Mouse (Mus musculus) embryo, embryonic 10 days (tissue): ENCODE measurements around the gene Sult2b1.
A peak's percentile ranks its signal among the peaks of the same experiment; 100 is the strongest.

ENCODE experiments used
- DNase-seq: peaks from one replicate; pipeline ENCODE4 v3.0.0-alpha.2; 2015; ENCODE audit warnings: low spot score

The Sult2b1 gene

GRCm38 (mm10) chr7:45800546-45801204 lies 16.2 kb upstream of the Sult2b1 start:
- peak; percentile 59 for DNase-seq

GRCm38 (mm10) chr7:45800001-45800400 lies 15.5 kb upstream of the Sult2b1 start:
- no peak for DNase-seq

GRCm38 (mm10) chr7:45798931-45799330 lies 14.5 kb upstream of the Sult2b1 start:
- no peak for DNase-seq

- DNase-seq: no peak
Measured at GRCm38 (mm10) chr7:45798511-45798836, 14.0 kb upstream of the Sult2b1 start.

GRCm38 (mm10) chr7:45797661-45798510 lies 13.4 kb upstream of the Sult2b1 start:
- DNase-seq: no peak

- no peak for DNase-seq
Measured at GRCm38 (mm10) chr7:45796950-45797349, 12.5 kb upstream of the Sult2b1 start.

- no peak for DNase-seq
Measured at GRCm38 (mm10) chr7:45794971-45795370, 10.5 kb upstream of the Sult2b1 start.

- DNase-seq: no peak
Measured at GRCm38 (mm10) chr7:45793969-45794585, 9.6 kb upstream of the Sult2b1 start.

GRCm38 (mm10) chr7:45793240-45793639 lies 8.8 kb upstream of the Sult2b1 start:
- DNase-seq: no peak

GRCm38 (mm10) chr7:45791756-45792490 lies 7.5 kb upstream of the Sult2b1 start:
- DNase-seq: no peak

- no peak for DNase-seq
Measured at GRCm38 (mm10) chr7:45790721-45791120, 6.3 kb upstream of the Sult2b1 start.

GRCm38 (mm10) chr7:45787642-45788041 lies 3.2 kb upstream of the Sult2b1 start:
- DNase-seq: no peak

- peak; percentile 89 for DNase-seq
Measured at GRCm38 (mm10) chr7:45786661-45787413, 2.4 kb upstream of the Sult2b1 start.

GRCm38 (mm10) chr7:45786136-45786578 lies 1.7 kb upstream of the Sult2b1 start:
- peak; percentile 95 for DNase-seq

GRCm38 (mm10) chr7:45785388-45786135 lies 1.1 kb upstream of the Sult2b1 start:
- peak; percentile 48 for DNase-seq

GRCm38 (mm10) chr7:45783511-45784091 lies 868 bp downstream of the Sult2b1 start, which contains the start of gene Lmtk3:
Gene Lmtk3 (plus strand): TSS chr7:45783738.
- DNase-seq: peak; percentile 78

- no peak for DNase-seq
Measured at GRCm38 (mm10) chr7:45782271-45782670, 2.2 kb downstream of the Sult2b1 start.

- peak; percentile 51 for DNase-seq
Measured at GRCm38 (mm10) chr7:45779081-45779641, 5.3 kb downstream of the Sult2b1 start.

GRCm38 (mm10) chr7:45775237-45775636 lies 9.2 kb downstream of the Sult2b1 start:
- DNase-seq: no peak

GRCm38 (mm10) chr7:45771101-45771500 lies 13.4 kb downstream of the Sult2b1 start:
- DNase-seq: no peak
